Mouse (Mus musculus) lung, postnatal 0 days (tissue): ENCODE measurements around the gene Prrx1.
A peak's percentile ranks its signal among the peaks of the same experiment; 100 is the strongest.

ENCODE experiments used
- CTCF ChIP-seq: IDR thresholded peaks from 2 replicates; pipeline ENCODE4 v1.5.1; 2016; ENCODE audit warnings: antibody characterized with exemption, mild to moderate bottlenecking
- EP300 ChIP-seq: IDR thresholded peaks from 2 replicates; pipeline ENCODE4 v1.6.1; 2016; ENCODE audit warnings: antibody characterized with exemption, mild to moderate bottlenecking, control low read depth

DNA sequence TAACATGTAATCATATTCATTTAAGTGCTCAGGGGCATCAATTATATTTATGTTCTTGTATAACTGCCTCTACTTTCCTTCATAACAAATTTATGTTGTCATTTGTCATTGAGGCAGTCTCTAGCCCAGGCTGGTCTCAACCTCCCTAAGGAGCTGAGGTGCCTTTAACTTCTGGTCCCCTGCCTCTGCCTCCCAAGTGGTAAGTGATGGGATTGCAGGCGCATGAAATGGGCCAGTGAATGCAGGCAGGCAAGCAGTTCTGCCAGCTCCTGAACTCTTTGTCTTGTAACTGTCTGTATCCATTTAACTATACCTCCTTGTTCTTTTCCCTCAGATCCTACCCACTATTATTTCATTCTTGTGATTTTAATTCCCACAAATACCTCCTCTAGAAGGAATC is 31.4 kb upstream of the Prrx1 start:
- TF ChIP-seq CTCF (peak; percentile 43), EP300 (no peak)
